Mouse (Mus musculus): ENCODE measurements around the gene Ccdc24.

- TF ChIP-seq CTCF (IDR thresholded peaks at IDR 0.05; ENCODE audit: borderline replicate concordance, control insufficient read depth, extremely low read depth, insufficient read depth, low read length, poor library complexity) (no peak), POLR2A (IDR thresholded peaks at IDR 0.05; ENCODE audit: control insufficient read depth, extremely low read depth, insufficient read depth, low read length, poor library complexity) (no peak)
These were observed 35.1 kb downstream of the Ccdc24 start for GRCm38 (mm10) chr4:117837271-117837670.

Measured in thymus, adult 2 months (tissue).